Mouse (Mus musculus) bone marrow macrophage, adult 2 months (primary cell): ENCODE results near the gene B9d1.

Experiments
- CTCF ChIP-seq: IDR thresholded peaks from 2 replicates; pipeline ENCODE4 v1.5.1; 2012; ENCODE audit warnings: low read depth, mild to moderate bottlenecking, low read length, moderate library complexity
- POLR2A ChIP-seq: IDR thresholded peaks from 2 replicates; pipeline ENCODE4 v1.6.1; 2012; ENCODE audit warnings: mild to moderate bottlenecking, low read depth, low read length, borderline replicate concordance

DNA sequence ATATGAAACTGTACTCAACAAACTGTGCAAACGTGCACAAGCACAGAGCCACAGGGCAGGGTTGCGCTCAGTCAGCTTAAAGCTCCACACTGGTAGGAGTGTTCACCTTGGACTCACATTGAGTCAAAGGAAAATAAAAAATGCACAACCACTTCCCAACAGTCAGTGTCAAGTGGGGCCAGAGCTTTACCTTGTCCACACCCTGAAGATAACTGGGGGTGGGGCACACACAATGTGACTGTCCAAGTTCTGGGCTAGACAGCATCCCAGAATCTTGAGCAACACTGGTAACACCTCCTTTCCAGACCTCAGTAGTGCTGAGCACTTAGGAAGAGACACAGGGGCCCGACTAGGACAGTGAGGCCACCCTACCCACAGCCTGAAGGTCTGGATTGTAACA, 13.9 kb downstream of the B9d1 start:
- TF ChIP-seq POLR2A (no peak), CTCF (no peak)
